Mouse (Mus musculus): ENCODE data around the gene Sapcd1. TPM values are rescaled to one million over a fixed set of nuclear protein-coding genes. Genes with fewer than 3 reads are reported as not detected.
"Not testable (repeated sequence)": the region's sequence is repeated elsewhere in the genome, so short reads cannot be mapped to it uniquely, and the experiment has no call there.

Gene Sapcd1
- polyA plus RNA-seq, 1 experiment from 2014 or later, result 1.7 TPM

DNA sequence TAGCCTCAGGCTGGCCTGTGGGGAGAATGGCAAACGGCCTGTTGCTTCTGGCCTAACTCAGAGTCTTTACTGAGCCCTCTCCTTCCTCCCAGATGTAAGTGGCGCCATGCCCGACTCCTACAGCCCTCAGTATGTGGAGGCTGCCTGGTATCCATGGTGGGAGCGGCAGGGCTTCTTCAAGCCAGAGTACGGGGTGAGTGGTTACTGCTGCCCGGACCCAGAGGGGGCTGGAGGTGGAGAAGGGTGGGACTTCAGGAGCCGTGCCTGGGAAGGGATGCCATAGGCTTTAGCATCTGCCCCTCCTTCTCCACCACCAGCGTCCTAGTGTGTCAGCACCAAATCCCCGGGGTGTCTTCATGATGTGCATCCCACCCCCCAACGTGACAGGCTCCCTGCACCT lies 22.7 kb downstream of the Sapcd1 start:
- no peaks in the 10 kb centered on the region for H3K9me3 ChIP-seq (ENCODE audit: control insufficient read depth, low read length)
- no peak overlapping the region for H3K9ac ChIP-seq (ENCODE audit: low read depth, low read length)
- peaks cover 25% of the 10 kb centered on the region for H3K36me3 ChIP-seq (ENCODE audit: control insufficient read depth, insufficient read depth, low read length)
- H3K4me3 ChIP-seq (ENCODE audit: low read length), result no peak overlapping the region
- H3K4me2 ChIP-seq (ENCODE audit: low read length), result no peak overlapping the region
- no peak overlapping the region for H3K27ac ChIP-seq (ENCODE audit: low read depth, low read length)
- peaks cover 13% of the 10 kb centered on the region for H3K4me1 ChIP-seq (ENCODE audit: control insufficient read depth, insufficient read depth, low read depth, low read length)
- no peak for ATAC-seq
- WGBS, result 90% methylated on average over 10 of the region's 10 CpGs
- H3K27me3 ChIP-seq (replicated peaks; ENCODE audit: control insufficient read depth, insufficient read depth, low read length), result no peaks in the 10 kb centered on the region

DNA sequence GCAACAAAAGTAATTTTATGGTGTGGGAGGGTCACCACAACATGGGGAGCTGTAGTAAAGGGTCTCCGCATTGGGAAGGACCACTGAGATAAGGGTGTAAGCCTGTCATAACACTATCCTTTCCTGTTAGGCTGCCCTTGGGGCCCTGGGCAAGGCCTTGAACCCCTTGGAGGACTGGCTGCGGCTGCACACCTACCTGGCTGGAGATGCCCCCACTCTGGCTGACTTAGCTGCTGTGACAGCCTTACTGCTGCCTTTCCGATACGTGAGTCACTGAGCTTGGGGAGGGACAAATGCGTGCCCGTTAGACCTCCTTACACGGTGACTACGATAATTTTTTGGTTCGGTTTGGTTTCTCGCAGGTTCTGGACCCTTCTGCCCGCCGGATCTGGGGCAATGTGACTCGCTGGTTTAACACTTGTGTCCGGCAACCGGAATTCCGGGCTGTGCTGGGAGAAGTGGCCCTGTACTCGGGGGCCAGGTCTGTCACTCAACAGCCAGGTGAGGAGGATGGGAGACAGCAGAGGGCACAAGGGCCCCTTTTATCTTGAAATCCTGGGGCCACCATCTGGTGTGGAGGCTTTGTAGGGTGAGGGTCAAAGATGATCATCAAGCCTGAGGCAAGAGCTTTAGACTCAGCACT lies 23.6 kb downstream of the Sapcd1 start:
- Histone ChIP-seq H3K27ac (ENCODE audit: low read depth, low read length) (no peak overlapping the region), H3K36me3 (ENCODE audit: control insufficient read depth, insufficient read depth, low read length) (peaks cover 25% of the 10 kb centered on the region), H3K4me2 (ENCODE audit: low read length) (no peak overlapping the region), H3K4me1 (ENCODE audit: control insufficient read depth, insufficient read depth, low read depth, low read length) (peaks cover 18% of the 10 kb centered on the region), H3K4me3 (ENCODE audit: low read length) (no peak overlapping the region), H3K9ac (ENCODE audit: low read depth, low read length) (no peak overlapping the region), H3K9me3 (ENCODE audit: control insufficient read depth, low read length) (no peaks in the 10 kb centered on the region), H3K27me3 (replicated peaks; ENCODE audit: control insufficient read depth, insufficient read depth, low read length) (no peaks in the 10 kb centered on the region)
- no peak for ATAC-seq
- 95% methylated on average over 17 of the region's 17 CpGs for WGBS

DNA sequence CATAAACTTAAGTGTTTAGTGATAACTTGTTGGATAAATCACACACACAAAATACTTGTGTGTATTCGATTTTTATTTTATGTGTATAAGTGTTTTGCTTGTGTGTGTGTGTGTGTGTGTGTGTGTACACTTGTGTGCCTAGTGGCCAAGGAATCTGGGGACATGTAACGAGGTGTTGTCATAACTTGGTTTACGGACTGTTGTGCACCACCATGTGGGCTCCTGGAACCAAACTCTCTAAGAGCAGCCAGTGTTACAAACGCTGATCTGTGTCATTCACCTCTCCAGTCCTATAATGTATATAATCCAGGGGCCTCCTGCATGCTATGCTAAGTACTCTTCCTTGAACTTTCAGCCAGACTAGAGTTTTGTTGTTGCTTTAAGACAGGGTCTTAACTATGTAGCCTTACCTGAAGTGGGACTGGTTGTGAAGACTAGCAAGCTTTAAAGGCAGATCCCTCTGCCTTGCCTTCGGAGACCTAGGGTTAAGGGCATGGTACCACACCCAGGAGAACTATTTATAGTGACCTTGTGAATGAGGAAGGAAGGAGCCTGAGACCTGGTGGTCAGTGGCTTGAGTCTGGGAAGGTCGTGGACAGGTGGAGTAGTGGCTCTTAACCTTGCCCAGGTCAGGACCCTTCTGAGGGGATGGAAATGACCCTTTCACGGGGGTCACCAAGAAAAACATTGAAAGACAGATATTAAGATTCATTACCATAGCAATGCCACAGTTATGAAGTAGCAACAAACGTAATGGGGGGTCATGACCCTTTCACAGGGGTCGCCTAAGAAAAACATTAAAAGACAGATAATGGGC lies 24.6 kb downstream of the Sapcd1 start:
- Histone ChIP-seq H3K36me3 (ENCODE audit: control insufficient read depth, insufficient read depth, low read length) (peaks cover 22% of the 10 kb centered on the region), H3K4me2 (ENCODE audit: low read length) (no peak overlapping the region), H3K27ac (ENCODE audit: low read depth, low read length) (no peak overlapping the region), H3K4me1 (ENCODE audit: control insufficient read depth, insufficient read depth, low read depth, low read length) (peaks cover 18% of the 10 kb centered on the region), H3K9ac (ENCODE audit: low read depth, low read length) (no peak overlapping the region; the same call in 1 of the 2 replicates), H3K9me3 (ENCODE audit: control insufficient read depth, low read length) (no peaks in the 10 kb centered on the region), H3K4me3 (ENCODE audit: low read length) (no peak overlapping the region), H3K27me3 (replicated peaks; ENCODE audit: control insufficient read depth, insufficient read depth, low read length) (no peaks in the 10 kb centered on the region)
- WGBS, result 73% methylated on average over 9 of the region's 9 CpGs
- no peak for ATAC-seq

DNA sequence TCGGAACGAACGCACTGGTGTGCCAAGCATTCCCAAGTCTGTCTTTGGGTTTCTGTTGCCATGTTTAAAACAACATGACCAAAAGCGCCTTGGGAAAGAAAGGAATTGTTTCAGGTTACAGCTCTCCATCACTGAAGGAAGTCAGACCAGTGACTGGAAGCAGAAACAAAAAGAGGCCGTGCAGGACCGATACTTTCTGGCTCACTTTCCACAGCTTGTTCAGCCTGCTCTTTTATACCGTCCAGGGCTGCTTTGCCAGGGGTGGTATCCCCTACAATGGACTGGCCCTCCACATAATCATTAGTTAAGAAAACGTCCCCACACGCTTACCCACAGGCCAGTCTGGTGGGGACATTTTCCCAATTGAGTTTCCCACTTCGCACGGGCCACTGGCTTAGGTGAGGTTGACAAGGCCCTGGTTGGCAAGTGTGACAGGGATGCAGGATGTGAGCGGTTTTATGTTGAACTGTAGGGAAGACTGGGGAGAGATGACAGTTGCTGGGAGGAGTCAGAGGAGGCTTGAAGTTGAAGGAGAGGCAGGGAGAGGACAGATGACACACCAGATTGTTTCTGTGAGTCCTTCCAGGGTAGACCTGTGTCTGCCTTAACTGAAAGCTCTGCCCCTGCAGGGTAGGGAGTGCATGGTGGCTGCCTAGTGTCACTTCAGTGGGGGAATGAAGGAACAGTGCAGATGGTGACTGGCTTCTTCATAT lies 25.5 kb downstream of the Sapcd1 start:
- Histone ChIP-seq H3K36me3 (ENCODE audit: control insufficient read depth, insufficient read depth, low read length) (peaks cover 15% of the 10 kb centered on the region), H3K27ac (ENCODE audit: low read depth, low read length) (peak overlapping the region; percentile 44; the same call in 1 of the 2 replicates), H3K9ac (ENCODE audit: low read depth, low read length) (peak overlapping the region; percentile 95), H3K4me1 (ENCODE audit: control insufficient read depth, insufficient read depth, low read depth, low read length) (peaks cover 18% of the 10 kb centered on the region), H3K27me3 (replicated peaks; ENCODE audit: control insufficient read depth, insufficient read depth, low read length) (no peaks in the 10 kb centered on the region), H3K4me3 (ENCODE audit: low read length) (peak overlapping the region; percentile 89), H3K4me2 (ENCODE audit: low read length) (peak overlapping the region; percentile 99), H3K9me3 (ENCODE audit: control insufficient read depth, low read length) (no peaks in the 10 kb centered on the region)
- 9% methylated on average over 12 of the region's 12 CpGs for WGBS
- ATAC-seq, result no peak

DNA sequence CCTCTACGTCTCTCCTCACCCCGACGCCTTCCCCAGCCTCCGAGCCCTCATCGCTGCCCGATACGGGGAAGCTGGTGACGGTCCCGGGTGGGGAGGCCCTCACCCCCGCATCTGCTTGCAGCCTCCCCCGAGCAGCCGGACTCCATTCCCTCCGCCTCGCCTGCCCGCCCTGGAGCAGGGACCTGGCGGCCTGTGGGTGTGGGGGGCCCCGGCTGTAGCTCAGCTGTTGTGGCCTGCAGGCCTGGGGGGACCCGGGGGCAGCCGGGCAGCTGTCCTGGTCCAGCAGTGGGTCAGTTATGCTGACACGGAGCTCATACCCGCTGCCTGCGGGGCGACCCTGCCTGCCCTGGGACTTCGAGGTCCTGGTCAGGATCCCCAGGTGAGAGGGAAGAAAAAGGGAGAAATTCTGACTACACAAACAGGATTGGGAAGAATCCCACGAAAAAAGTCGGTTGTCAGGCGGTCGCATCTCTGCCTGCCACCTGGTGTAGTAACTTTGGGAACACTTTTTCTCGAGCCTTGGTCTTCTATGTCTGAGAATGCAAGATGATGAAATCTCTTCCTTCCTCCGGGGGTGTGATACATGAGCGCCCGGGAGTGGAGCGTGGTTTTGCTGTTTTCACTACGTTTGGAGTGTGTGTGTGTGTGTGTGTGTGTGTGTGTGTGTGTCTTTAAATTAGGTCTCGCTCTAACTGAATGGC lies 26.2 kb downstream of the Sapcd1 start:
- Histone ChIP-seq H3K4me3 (ENCODE audit: low read length) (peak overlapping the region; percentile 89), H3K27ac (ENCODE audit: low read depth, low read length) (peak overlapping the region; percentile 98), H3K36me3 (ENCODE audit: control insufficient read depth, insufficient read depth, low read length) (peaks cover 13% of the 10 kb centered on the region), H3K4me1 (ENCODE audit: control insufficient read depth, insufficient read depth, low read depth, low read length) (peaks cover 18% of the 10 kb centered on the region), H3K4me2 (ENCODE audit: low read length) (peak overlapping the region; percentile 99), H3K9ac (ENCODE audit: low read depth, low read length) (peak overlapping the region; percentile 95), H3K27me3 (replicated peaks; ENCODE audit: control insufficient read depth, insufficient read depth, low read length) (no peaks in the 10 kb centered on the region), H3K9me3 (ENCODE audit: control insufficient read depth, low read length) (no peaks in the 10 kb centered on the region)
- ATAC-seq, result peak; percentile 43; the same call in 1 of the 2 replicates
- WGBS, result under 1% methylated on average over 32 of the region's 35 CpGs

DNA sequence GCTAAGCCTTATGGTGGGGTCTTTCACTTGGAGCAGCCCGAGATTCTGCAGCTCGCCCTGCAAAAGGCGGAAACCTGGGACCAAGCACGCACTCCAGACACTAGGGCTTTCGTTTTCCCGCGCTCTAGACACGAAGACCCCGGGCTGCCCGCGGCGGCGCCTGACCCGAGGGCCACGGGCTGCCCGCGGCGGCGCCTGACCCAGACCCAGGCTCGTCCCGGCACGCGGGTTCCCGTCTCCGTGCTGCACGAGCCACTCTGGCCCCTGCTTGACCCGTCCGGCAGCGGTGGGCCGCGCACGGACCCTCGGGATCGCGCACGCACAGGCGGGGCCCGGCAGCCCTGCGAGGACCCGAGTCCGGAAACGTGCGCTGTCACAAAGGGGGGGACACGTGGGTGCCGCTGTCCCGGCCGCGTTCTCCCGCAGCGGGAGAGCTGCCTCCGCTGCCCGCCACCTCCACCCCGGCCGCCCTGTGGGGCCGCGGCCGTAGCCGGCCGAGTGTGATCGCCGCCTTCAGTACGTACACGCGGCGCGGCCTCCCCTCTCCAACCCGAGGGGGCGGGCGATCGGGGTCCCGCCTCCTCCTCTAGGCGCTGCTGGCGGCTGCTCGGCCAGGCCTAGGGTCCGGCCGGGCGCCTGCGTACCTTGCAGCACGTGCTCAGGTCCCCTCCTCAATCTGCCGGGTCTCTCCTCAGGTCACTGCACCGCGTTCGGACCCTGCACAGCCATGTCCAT lies 26.9 kb downstream of the Sapcd1 start, which contains the start of gene Vars:
Gene Vars, plus strand, starts transcription at position 271 of the 735 bp plus-strand sequence.
- no peaks in the 10 kb centered on the region for H3K9me3 ChIP-seq (ENCODE audit: control insufficient read depth, low read length)
- H3K4me3 ChIP-seq (ENCODE audit: low read length), result peak within 1 kb of the TSS; percentile 89
- peaks cover 18% of the 10 kb centered on the region for H3K4me1 ChIP-seq (ENCODE audit: control insufficient read depth, insufficient read depth, low read depth, low read length)
- H3K27ac ChIP-seq (ENCODE audit: low read depth, low read length), result peak within 1 kb of the TSS; percentile 98
- WGBS, result under 1% methylated on average over 71 of the region's 83 CpGs
- ATAC-seq, result peak; percentile 92
- H3K27me3 ChIP-seq (replicated peaks; ENCODE audit: control insufficient read depth, insufficient read depth, low read length), result no peaks in the 10 kb centered on the region
- peak within 1 kb of the TSS; percentile 99 for H3K4me2 ChIP-seq (ENCODE audit: low read length)
- H3K36me3 ChIP-seq (ENCODE audit: control insufficient read depth, insufficient read depth, low read length), result peaks cover 13% of the 10 kb centered on the region
- H3K9ac ChIP-seq (ENCODE audit: low read depth, low read length), result peak within 1 kb of the TSS; percentile 95

DNA sequence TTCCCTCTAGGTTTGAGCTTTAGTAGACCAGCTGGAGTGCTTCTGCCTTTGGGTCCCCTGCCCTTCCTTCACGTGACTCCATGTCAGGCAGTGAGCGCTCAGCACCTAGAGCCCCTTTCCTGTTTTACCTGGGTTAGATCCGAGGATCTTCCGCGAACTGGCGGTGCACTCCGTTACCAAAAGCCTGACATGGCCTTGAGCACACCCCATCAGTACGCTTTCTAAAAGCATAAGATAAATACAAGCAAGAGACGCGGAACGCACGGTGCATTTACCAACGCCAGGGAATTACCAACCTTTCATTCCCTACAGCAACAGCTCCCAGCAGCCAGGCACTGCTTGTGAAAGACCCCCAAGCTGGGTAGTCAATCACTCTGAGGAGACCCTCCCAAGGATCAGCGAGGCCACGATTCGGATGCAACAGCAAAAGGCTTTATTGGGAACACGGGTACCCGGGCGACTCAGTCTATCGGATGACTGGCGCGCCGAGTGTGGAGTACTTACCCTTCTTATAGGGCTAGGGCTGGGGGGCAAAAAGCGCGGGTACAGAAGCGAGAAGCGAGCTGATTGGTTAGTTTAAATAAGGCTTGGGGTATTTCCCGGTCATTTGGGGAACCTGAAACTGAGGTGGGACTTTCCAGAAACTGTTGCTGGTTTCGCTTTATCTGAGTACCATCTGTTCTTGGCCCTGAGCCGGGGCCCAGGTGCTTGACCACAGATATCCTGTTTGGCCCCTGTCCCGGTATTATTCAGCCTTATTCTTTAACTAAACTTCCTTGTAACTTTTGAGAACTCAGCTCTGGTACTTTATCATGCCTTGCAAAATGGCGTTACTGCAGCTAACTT lies 27.7 kb downstream of the Sapcd1 start:
- H3K27me3 ChIP-seq (replicated peaks; ENCODE audit: control insufficient read depth, insufficient read depth, low read length); H3K36me3 ChIP-seq (ENCODE audit: control insufficient read depth, insufficient read depth, low read length); H3K9me3 ChIP-seq (ENCODE audit: control insufficient read depth, low read length); ATAC-seq: not testable (repeated sequence)
- H3K27ac ChIP-seq (ENCODE audit: low read depth, low read length), result peak overlapping the region; percentile 98
- 21% methylated on average over 29 of the region's 32 CpGs for WGBS
- H3K4me1 ChIP-seq (ENCODE audit: control insufficient read depth, insufficient read depth, low read depth, low read length), result peaks cover 18% of the 10 kb centered on the region
- peak overlapping the region; percentile 89 for H3K4me3 ChIP-seq (ENCODE audit: low read length)
- peak overlapping the region; percentile 99 for H3K4me2 ChIP-seq (ENCODE audit: low read length)
- peak overlapping the region; percentile 95 for H3K9ac ChIP-seq (ENCODE audit: low read depth, low read length)

Data from hindbrain, embryonic 16.5 days (tissue).